9 mouse cellular contexts compared by ENCODE assay signal in the genomic region with DNA sequence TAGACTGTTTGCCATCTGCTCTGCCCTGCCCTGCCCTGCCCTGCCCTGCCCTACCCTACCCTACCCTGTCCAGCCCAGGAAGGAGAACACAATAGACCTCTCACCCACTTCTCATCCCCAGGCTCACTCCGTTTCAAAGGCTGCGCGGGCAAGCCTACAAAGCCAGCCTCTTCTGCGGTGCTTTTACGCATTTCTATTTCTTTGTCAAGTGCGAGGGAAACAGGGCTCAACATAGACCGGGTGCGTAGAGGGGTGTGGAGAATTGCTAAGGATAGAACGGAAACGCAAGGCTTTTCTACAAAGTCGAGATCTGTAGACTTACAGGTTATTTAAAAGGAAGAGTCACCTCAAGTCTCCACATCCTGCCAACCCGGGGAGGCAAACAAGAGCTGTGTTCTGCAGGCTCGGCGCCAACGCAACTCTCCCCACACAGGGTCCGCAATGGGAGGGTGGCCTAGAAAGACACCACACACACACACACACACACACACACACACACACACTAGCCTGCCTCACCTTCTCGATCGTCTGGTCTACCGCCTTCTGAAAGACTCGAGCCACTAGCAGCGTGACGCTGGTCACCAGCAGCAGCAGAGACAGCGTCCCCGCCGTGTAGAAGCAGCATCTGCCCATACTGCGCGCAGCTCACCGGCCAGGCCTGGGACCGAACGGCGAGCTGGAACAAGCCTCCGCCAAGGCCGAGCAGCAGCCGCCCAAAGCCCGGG. TPM values are rescaled to one million over a fixed set of nuclear protein-coding genes. Genes with fewer than 3 reads are reported as not detected.
DNase-seq lines count a peak whose midpoint lies in the region; ATAC-seq lines count a peak whose summit lies in the region.
"Had no signal": no experiment of that assay in that cellular context is flagged by ENCODE, and none has a peak within 500 bp of the region (broad histone marks: within the 10 kb centered on the region; RNA-seq: fewer than 3 reads in every experiment).

No protein-coding gene starts in this region.

- peak overlapping the region; percentile 76 for H3K4me2 ChIP-seq in stomach, embryonic 15.5 days

- peak overlapping the region; percentile 96 for H3K27ac ChIP-seq in limb, embryonic 10.5 days
- H3K27ac ChIP-seq in stomach, embryonic 15.5 days, result peak overlapping the region; percentile 99

- no peaks in the 10 kb centered on the region for H3K36me3 ChIP-seq in limb, embryonic 10.5 days
- no peaks in the 10 kb centered on the region for H3K36me3 ChIP-seq in stomach, embryonic 15.5 days

- no peaks in the 10 kb centered on the region for H3K9me3 ChIP-seq in limb, embryonic 10.5 days (replicated peaks)
- H3K9me3 ChIP-seq in stomach, embryonic 15.5 days, result no peaks in the 10 kb centered on the region

- ATAC-seq in frontal cortex, adult (ENCODE audit: low TSS enrichment), result peak; percentile 50
- peak; percentile 50 for ATAC-seq in erythroblast, adult 5-6 weeks (replicated peaks; ENCODE audit: low FRiP score, poor library complexity, severe bottlenecking)
- ATAC-seq in megakaryocyte progenitor cell, adult 5-6 weeks (replicated peaks; ENCODE audit: poor library complexity), result peak; percentile 3
- peak; percentile 72 for ATAC-seq in stomach, embryonic 15.5 days (ENCODE audit: insufficient read depth, low FRiP score, low read depth)

- DNase-seq in frontal cortex, postnatal 10 days (ENCODE audit: low spot score in 2 of 2), result no peak
- DNase-seq in MEL-GATA-1-ER (ENCODE audit: extremely low read depth, low read depth), result peak; percentile 39
- DNase-seq in heart, postnatal 14 days, result peak; percentile 44 to 50
- DNase-seq in limb, embryonic 10.5 days (ENCODE audit: low spot score), result peak; percentile 61

- under 1% methylated on average over 35 of the region's 35 CpGs for WGBS in limb, embryonic 10.5 days
- 0% methylated on average over 35 of the region's 35 CpGs for WGBS in stomach, embryonic 15.5 days

- intact Hi-C loops in heart, postnatal 14 days (cut with DNase I), result loop anchor here (2.0 to 5.0 kb wide), 5 partner anchors 44 to 222 kb away; partner anchors contain the start of genes Nup54 and Sdad1

- H3K4me1 ChIP-seq in limb, embryonic 10.5 days, result peaks cover 31% of the 10 kb centered on the region
- peaks cover 28% of the 10 kb centered on the region; the same call in 1 of the 2 replicates for H3K4me1 ChIP-seq in stomach, embryonic 15.5 days

- H3K4me3 ChIP-seq in limb, embryonic 10.5 days, result peak overlapping the region; percentile 92
- peak overlapping the region; percentile 98 for H3K4me3 ChIP-seq in stomach, embryonic 15.5 days (replicated peaks)

- H3K27me3 ChIP-seq in limb, embryonic 10.5 days (ENCODE audit: low read depth, poor library complexity, severe bottlenecking), result no peaks in the 10 kb centered on the region
- no peaks in the 10 kb centered on the region for H3K27me3 ChIP-seq in stomach, embryonic 15.5 days (replicated peaks)

- peak overlapping the region; percentile 88 for H3K9ac ChIP-seq in stomach, embryonic 15.5 days

RNA-seq across cellular contexts. Expression of gene Scarb2, which starts 1.8 kb away (rescaled TPM):
- 7.9 and 10.7 TPM in 2 replicates for total RNA-seq in erythroblast, adult 5-6 weeks (2015; ENCODE audit: low replicate concordance)
- 12.0 and 15.9 TPM in 2 replicates for total RNA-seq in erythroblast, adult 5-6 weeks (2017; ENCODE audit: low replicate concordance)
- 10 to 100 TPM; 71.5 to 72.9 TPM for total RNA-seq in heart, postnatal 14 days (2021)
- 5.7 and 7.2 TPM in 2 replicates for polyA plus RNA-seq in limb, embryonic 10.5 days (2016; fragmentation: Nextera tagmentation; extraction: Ambion mirVana)
- 27.0 and 30.0 TPM in 2 replicates for total RNA-seq in megakaryocyte progenitor cell, adult 5-6 weeks (2015)
- 40.4 and 44.8 TPM in 2 replicates for total RNA-seq in megakaryocyte progenitor cell, adult 5-6 weeks (2017)
- polyA plus RNA-seq in stomach, embryonic 15.5 days (2015; fragmentation: Nextera tagmentation; extraction: Ambion mirVana), result 15.8 and 17.0 TPM in 2 replicates

RNA-seq across cellular contexts. Expression of gene Fam47e, which starts 50.0 kb away (rescaled TPM):
- not detected in 2 replicates for total RNA-seq in erythroblast, adult 5-6 weeks (2015; ENCODE audit: low replicate concordance)
- not detected in 2 replicates for total RNA-seq in erythroblast, adult 5-6 weeks (2017; ENCODE audit: low replicate concordance)
- not detected for total RNA-seq in heart, postnatal 14 days (2021)
- polyA plus RNA-seq in limb, embryonic 10.5 days (2016; fragmentation: Nextera tagmentation; extraction: Ambion mirVana), result not detected in 2 replicates
- not detected in 2 replicates for total RNA-seq in megakaryocyte progenitor cell, adult 5-6 weeks (2015)
- not detected in 2 replicates for total RNA-seq in megakaryocyte progenitor cell, adult 5-6 weeks (2017)
- polyA plus RNA-seq in stomach, embryonic 15.5 days (2015; fragmentation: Nextera tagmentation; extraction: Ambion mirVana), result 0.13 and 0.36 TPM in 2 replicates
- polyA plus RNA-seq: large intestine, adult 2 months had no signal

Comparison
In these comparisons a context has a peak if more than half of its experiments do, and no peak if none do; other contexts are left out.
1. ATAC-seq: peak in every context shown above with its lines; median percentile 72 in stomach, embryonic 15.5 days; 50 in frontal cortex, adult; 50 in erythroblast, adult 5-6 weeks; 3 in megakaryocyte progenitor cell, adult 5-6 weeks.
2. DNase-seq: peak in MEL-GATA-1-ER (single experiment), heart, postnatal 14 days (2 of 2) and limb, embryonic 10.5 days (single experiment); none in frontal cortex, postnatal 10 days (0 of 2).